Mouse (Mus musculus): ENCODE data around the gene Fhl1.

GRCm38 (mm10) chrX:56710522-56710921 lies 21.1 kb upstream of the Fhl1 start:
- TF ChIP-seq CTCF (IDR thresholded peaks at IDR 0.05; ENCODE audit: low read depth) (no peak), EP300 (IDR thresholded peaks at IDR 0.05; ENCODE audit: low read depth) (no peak)
